Mouse (Mus musculus): ENCODE measurements around the gene A730071L15Rik. TPM values are rescaled to one million over a fixed set of nuclear protein-coding genes. Genes with fewer than 3 reads are reported as not detected.

The A730071L15Rik gene
- polyA plus RNA-seq, 1 experiment from 2014 or later: 0.31 TPM

DNA sequence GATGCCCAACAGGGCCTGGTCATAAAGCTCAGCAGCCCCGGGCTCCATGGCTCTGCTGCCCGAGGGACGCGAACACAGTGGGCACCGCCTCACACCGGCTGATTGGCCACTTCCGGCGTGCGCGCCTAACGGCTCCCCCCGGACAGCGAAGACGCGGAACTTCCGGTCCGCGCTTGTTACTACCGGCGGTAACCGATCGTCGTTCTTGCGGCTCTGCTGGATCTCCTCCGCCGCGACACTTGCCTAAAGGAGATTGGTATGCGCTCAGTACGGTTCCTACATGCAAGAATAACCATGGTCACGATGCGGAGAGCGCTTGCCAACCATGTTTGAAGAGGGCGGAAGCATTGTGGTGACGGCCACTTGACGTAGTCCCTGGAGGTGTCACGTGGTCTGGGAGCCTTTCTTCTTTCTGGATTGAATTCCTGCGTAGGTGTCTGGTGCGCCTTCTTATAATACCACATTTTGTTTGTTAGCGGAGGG, 299 bp downstream of the A730071L15Rik start, which contains the start of gene Nudcd3:
Gene Nudcd3, minus strand, starts transcription at position 329 of the 483 bp plus-strand sequence.
- ATAC-seq (ENCODE audit: low FRiP score) (peak; percentile 97), DNase-seq (ENCODE audit: low spot score) (peak; percentile 91)
- Histone ChIP-seq H3K4me1 (replicated peaks; ENCODE audit: control insufficient read depth, insufficient read depth, low read length) (peaks cover 16% of the 10 kb centered on the region), H3K27me3 (ENCODE audit: control insufficient read depth, insufficient read depth, low read length) (no peaks in the 10 kb centered on the region), H3K4me3 (replicated peaks; ENCODE audit: low read length) (peak within 1 kb of the TSS; percentile 100), H3K36me3 (replicated peaks; ENCODE audit: control insufficient read depth, insufficient read depth) (0 out of 2 replicates have a peak, but pooled peaks cover 3% of the 10 kb centered on the region), H3K9me3 (ENCODE audit: control insufficient read depth, low read length) (no peaks in the 10 kb centered on the region), H3K9ac (peak within 1 kb of the TSS; percentile 98), H3K27ac (peak within 1 kb of the TSS; percentile 97), H3K4me2 (replicated peaks) (peak within 1 kb of the TSS; percentile 96)
- under 1% methylated on average over 39 of the region's 39 CpGs for WGBS

DNA sequence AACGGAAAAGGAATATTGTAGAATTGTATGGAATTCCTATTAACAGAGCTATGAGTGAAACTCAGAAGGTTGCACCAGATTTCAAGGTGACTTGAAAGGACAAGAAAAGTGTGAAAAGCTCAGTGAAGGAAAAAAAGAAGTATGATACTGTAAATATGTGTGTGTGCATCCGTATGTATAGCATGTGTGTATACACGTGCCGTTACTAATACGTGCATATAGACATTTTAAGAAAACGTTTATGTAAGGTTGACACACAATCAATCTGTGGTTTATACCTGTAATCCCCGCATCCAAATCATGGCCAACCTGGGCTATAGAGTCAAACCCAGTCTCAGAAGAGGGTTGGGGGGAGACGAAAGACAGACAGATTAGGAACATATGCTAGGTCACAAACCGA, 741 bp downstream of the A730071L15Rik start:
- H3K27ac ChIP-seq: peak overlapping the region; percentile 97
- H3K4me1 ChIP-seq (replicated peaks; ENCODE audit: control insufficient read depth, insufficient read depth, low read length): peaks cover 16% of the 10 kb centered on the region
- H3K4me2 ChIP-seq (replicated peaks): peak overlapping the region; percentile 96
- no peaks in the 10 kb centered on the region for H3K27me3 ChIP-seq (ENCODE audit: control insufficient read depth, insufficient read depth, low read length)
- H3K9me3 ChIP-seq (ENCODE audit: control insufficient read depth, low read length): no peaks in the 10 kb centered on the region
- peak overlapping the region; percentile 100 for H3K4me3 ChIP-seq (replicated peaks; ENCODE audit: low read length)
- ATAC-seq (ENCODE audit: low FRiP score) (peak; percentile 3; the same call in 1 of the 2 replicates), DNase-seq (ENCODE audit: low spot score) (no peak)
- peak overlapping the region; percentile 98 for H3K9ac ChIP-seq
- H3K36me3 ChIP-seq (replicated peaks; ENCODE audit: control insufficient read depth, insufficient read depth): 0 out of 2 replicates have a peak, but pooled peaks cover 3% of the 10 kb centered on the region
- WGBS: 25% methylated on average over 9 of the region's 9 CpGs

DNA sequence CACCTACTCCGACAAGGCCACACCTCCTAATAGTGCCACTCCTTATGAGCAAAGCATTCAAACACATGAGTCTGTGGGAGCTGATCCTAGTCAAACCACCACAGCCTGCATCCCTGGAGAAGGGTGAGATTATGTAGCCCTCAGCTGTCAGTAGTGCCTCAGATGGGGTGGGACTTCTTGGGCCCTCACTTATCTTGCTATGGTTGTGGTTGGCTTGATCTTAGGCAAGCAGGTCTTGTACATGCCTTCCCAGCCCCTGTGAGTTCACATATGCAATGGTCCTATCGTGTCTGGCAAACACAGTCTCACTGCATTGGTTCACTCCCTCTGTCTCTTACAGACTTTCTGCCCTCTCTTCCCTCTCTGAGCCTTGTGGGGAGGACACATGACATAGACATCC, 7.3 kb downstream of the A730071L15Rik start:
- Histone ChIP-seq H3K4me3 (replicated peaks; ENCODE audit: low read length) (no peak overlapping the region), H3K36me3 (replicated peaks; ENCODE audit: control insufficient read depth, insufficient read depth) (no peaks in the 10 kb centered on the region), H3K4me1 (replicated peaks; ENCODE audit: control insufficient read depth, insufficient read depth, low read length) (no peaks in the 10 kb centered on the region), H3K4me2 (replicated peaks) (no peak overlapping the region), H3K9me3 (ENCODE audit: control insufficient read depth, low read length) (no peaks in the 10 kb centered on the region), H3K9ac (no peak overlapping the region), H3K27ac (no peak overlapping the region), H3K27me3 (ENCODE audit: control insufficient read depth, insufficient read depth, low read length) (no peaks in the 10 kb centered on the region)
- DNase-seq (ENCODE audit: low spot score): no peak
- 83% methylated on average over 2 of the region's 2 CpGs for WGBS
- no peak for ATAC-seq (ENCODE audit: low FRiP score)

DNA sequence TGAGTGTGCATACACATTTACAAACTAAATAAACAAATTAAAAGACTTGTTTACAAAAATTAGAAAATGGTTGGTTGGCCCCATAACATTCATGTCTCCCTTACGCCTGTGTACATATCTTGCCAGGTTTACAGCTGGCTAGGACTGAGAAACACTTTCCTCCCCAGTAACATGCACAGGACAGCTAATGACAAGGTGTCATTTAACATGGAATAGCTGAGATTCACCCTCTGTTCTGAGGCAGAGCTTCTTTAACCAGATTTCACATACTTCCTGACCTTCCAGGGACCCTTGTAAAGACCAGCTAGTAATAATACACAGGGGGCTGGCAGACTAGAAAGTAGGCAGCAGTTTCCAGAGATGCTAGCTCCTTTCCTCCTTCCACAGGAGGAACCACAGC, 8.3 kb downstream of the A730071L15Rik start:
- Histone ChIP-seq H3K9ac (no peak overlapping the region), H3K4me1 (replicated peaks; ENCODE audit: control insufficient read depth, insufficient read depth, low read length) (no peaks in the 10 kb centered on the region), H3K4me2 (replicated peaks) (no peak overlapping the region), H3K9me3 (ENCODE audit: control insufficient read depth, low read length) (no peaks in the 10 kb centered on the region), H3K27ac (no peak overlapping the region), H3K4me3 (replicated peaks; ENCODE audit: low read length) (no peak overlapping the region), H3K27me3 (ENCODE audit: control insufficient read depth, insufficient read depth, low read length) (no peaks in the 10 kb centered on the region), H3K36me3 (replicated peaks; ENCODE audit: control insufficient read depth, insufficient read depth) (no peaks in the 10 kb centered on the region)
- DNase-seq (ENCODE audit: low spot score) (no peak), ATAC-seq (ENCODE audit: low FRiP score) (no peak)
- 93% methylated on average over 1 of the region's 1 CpGs for WGBS

DNA sequence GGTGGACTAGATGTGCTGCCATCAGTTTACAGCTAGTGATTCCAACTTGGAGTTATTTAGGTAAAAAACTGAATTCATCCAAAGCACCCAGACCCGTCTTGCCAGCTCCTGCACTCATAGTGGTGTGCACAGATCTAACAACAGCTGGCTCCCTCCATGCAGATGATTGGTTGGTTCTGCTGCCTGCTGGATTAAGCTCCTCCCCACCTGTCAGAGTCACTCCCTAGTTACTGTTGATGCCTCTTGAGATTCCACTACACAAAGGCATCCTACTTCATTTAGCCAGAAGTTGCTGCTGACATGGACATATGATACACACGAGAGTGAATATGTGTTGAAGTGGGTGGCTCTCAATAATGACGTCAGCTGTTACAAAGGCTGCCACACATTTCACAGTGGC, 17.0 kb downstream of the A730071L15Rik start:
- Histone ChIP-seq H3K27me3 (ENCODE audit: control insufficient read depth, insufficient read depth, low read length) (no peaks in the 10 kb centered on the region), H3K4me1 (replicated peaks; ENCODE audit: control insufficient read depth, insufficient read depth, low read length) (no peaks in the 10 kb centered on the region), H3K9me3 (ENCODE audit: control insufficient read depth, low read length) (no peaks in the 10 kb centered on the region), H3K27ac (no peak overlapping the region), H3K36me3 (replicated peaks; ENCODE audit: control insufficient read depth, insufficient read depth) (no peaks in the 10 kb centered on the region), H3K9ac (no peak overlapping the region), H3K4me3 (replicated peaks; ENCODE audit: low read length) (no peak overlapping the region), H3K4me2 (replicated peaks) (no peak overlapping the region)
- DNase-seq (ENCODE audit: low spot score): no peak
- ATAC-seq (ENCODE audit: low FRiP score): no peak
- WGBS: 57% methylated on average over 3 of the region's 3 CpGs

DNA sequence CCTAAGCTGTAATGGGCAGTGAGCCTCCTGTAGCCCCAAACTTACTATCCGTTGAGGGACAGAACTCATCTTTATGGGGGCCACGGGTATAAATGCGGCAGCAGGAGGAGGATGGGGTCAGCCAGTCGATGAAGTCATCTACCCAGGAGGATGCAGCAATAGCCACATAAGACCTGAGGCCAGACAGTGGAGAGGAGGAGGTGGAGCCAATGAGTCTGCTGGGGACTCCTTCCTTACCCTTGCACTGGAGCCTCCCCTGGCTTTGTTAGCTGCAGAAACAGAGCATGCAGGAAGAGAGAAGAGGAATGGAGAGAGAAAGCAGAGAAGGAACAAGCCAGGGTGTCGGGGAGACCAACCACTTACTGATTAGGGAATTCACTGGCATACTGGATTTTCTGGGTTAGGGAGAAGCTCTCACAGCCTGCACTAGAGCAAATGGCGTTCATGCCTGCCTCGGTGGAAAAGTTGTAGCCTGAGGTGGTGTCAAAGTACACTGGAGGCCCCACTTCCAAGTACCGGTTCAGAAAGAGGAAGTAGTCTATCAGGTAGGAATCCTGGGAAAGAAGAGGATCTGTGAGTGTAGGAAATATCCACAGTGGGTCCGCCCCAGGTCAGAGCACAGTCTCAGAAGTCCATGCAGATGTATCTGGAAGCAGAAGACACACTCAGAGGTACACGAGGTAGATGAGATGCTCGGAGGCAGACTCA, 18.5 kb downstream of the A730071L15Rik start:
- Histone ChIP-seq H3K9ac (no peak overlapping the region), H3K27me3 (ENCODE audit: control insufficient read depth, insufficient read depth, low read length) (no peaks in the 10 kb centered on the region), H3K4me1 (replicated peaks; ENCODE audit: control insufficient read depth, insufficient read depth, low read length) (no peaks in the 10 kb centered on the region), H3K4me2 (replicated peaks) (no peak overlapping the region), H3K36me3 (replicated peaks; ENCODE audit: control insufficient read depth, insufficient read depth) (no peaks in the 10 kb centered on the region), H3K4me3 (replicated peaks; ENCODE audit: low read length) (no peak overlapping the region), H3K9me3 (ENCODE audit: control insufficient read depth, low read length) (no peaks in the 10 kb centered on the region), H3K27ac (no peak overlapping the region)
- ATAC-seq (ENCODE audit: low FRiP score) (no peak), DNase-seq (ENCODE audit: low spot score) (no peak)
- WGBS: 89% methylated on average over 11 of the region's 11 CpGs

DNA sequence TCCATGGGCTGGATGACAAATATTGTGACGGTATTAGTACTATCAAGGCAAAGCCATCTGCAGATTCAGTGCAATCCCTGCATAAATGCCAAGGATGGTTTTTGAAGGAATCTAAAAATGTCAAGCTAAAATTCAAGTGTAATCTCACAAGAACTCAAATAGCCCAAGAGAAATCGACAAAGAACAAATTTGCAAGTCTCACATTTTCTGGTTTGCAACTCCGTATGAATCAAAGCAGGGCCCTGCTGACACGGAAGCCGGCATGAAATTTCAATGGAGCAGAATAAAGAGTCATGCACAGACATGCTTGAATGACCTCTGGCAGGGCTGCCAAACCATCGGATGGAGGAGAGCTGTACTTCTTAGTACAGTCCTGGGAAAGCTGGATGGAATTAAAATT, 20.1 kb downstream of the A730071L15Rik start:
- 71% methylated on average over 6 of the region's 6 CpGs for WGBS
- no peak for DNase-seq (ENCODE audit: low spot score)
- no peak overlapping the region for H3K27ac ChIP-seq
- no peak overlapping the region for H3K4me2 ChIP-seq (replicated peaks)
- no peaks in the 10 kb centered on the region for H3K36me3 ChIP-seq (replicated peaks; ENCODE audit: control insufficient read depth, insufficient read depth)
- H3K9ac ChIP-seq: no peak overlapping the region
- H3K4me3 ChIP-seq (replicated peaks; ENCODE audit: low read length): no peak overlapping the region
- ATAC-seq (ENCODE audit: low FRiP score): no peak
- H3K9me3 ChIP-seq (ENCODE audit: control insufficient read depth, low read length): no peaks in the 10 kb centered on the region
- no peaks in the 10 kb centered on the region for H3K4me1 ChIP-seq (replicated peaks; ENCODE audit: control insufficient read depth, insufficient read depth, low read length)
- H3K27me3 ChIP-seq (ENCODE audit: control insufficient read depth, insufficient read depth, low read length): no peaks in the 10 kb centered on the region

DNA sequence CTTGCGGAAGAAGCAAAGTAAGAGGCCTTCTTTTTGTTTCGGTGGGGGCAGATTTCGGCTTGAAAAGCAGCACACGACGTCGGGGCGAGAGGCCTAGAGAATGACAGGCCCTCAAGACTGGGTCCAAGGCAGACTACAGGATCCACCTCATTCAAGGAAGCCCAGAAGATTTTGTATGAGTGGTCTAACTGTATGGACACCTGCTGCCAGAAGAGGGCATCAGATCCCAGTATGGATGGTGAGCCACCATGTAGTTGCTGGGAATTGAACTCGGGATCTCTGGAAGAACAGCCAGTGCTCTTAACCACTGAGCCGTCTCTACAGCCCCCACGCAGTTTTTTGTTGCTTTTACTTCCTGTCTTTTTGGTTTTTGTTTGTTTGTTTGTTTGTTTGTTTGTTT, 22.4 kb downstream of the A730071L15Rik start:
- no peak for ATAC-seq (ENCODE audit: low FRiP score)
- no peaks in the 10 kb centered on the region for H3K36me3 ChIP-seq (replicated peaks; ENCODE audit: control insufficient read depth, insufficient read depth)
- H3K4me1 ChIP-seq (replicated peaks; ENCODE audit: control insufficient read depth, insufficient read depth, low read length): no peaks in the 10 kb centered on the region
- H3K27ac ChIP-seq: no peak overlapping the region
- 94% methylated on average over 10 of the region's 10 CpGs for WGBS
- DNase-seq (ENCODE audit: low spot score): no peak
- H3K4me2 ChIP-seq (replicated peaks): no peak overlapping the region
- no peaks in the 10 kb centered on the region for H3K9me3 ChIP-seq (ENCODE audit: control insufficient read depth, low read length)
- no peak overlapping the region for H3K4me3 ChIP-seq (replicated peaks; ENCODE audit: low read length)
- H3K9ac ChIP-seq: no peak overlapping the region
- no peaks in the 10 kb centered on the region for H3K27me3 ChIP-seq (ENCODE audit: control insufficient read depth, insufficient read depth, low read length)

DNA sequence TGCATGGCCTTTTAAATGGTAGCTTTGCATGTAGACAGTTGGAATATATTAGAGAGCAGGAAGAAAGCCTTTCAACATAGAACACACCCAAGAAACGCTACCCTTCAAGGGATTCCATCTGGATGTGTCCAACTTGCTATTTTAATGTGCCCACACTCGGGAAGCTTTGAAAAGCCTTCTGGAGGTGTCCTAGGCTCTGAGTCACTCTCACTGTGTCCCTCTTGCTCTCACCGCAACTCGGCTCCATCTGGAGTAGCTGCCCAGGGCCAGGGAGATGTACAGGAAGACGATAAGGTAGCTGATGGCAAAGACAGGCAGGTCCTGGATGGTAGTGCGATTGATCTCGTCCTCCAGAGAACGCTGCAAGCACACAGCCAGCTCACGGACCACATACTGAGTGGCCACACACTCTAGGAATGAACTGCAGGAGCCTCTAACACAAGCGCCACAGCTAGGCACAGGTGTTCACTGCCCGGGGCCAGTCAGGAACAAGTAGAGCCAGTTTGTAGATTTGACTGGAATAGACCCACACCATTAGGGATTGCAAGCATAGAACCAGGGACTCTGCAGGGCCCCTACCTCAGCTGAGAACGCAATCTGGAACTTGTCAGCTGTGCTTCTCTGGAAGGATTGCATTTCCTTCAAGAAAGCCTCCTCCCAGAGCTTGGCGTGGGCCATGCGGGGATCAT, 24.9 kb downstream of the A730071L15Rik start:
- H3K4me3 ChIP-seq (replicated peaks; ENCODE audit: low read length): no peak overlapping the region
- H3K4me2 ChIP-seq (replicated peaks): no peak overlapping the region
- no peaks in the 10 kb centered on the region for H3K9me3 ChIP-seq (ENCODE audit: control insufficient read depth, low read length)
- H3K9ac ChIP-seq: no peak overlapping the region
- ATAC-seq (ENCODE audit: low FRiP score) (no peak), DNase-seq (ENCODE audit: low spot score) (no peak)
- no peaks in the 10 kb centered on the region for H3K36me3 ChIP-seq (replicated peaks; ENCODE audit: control insufficient read depth, insufficient read depth)
- H3K4me1 ChIP-seq (replicated peaks; ENCODE audit: control insufficient read depth, insufficient read depth, low read length): no peaks in the 10 kb centered on the region
- 86% methylated on average over 14 of the region's 14 CpGs for WGBS
- H3K27me3 ChIP-seq (ENCODE audit: control insufficient read depth, insufficient read depth, low read length): no peaks in the 10 kb centered on the region
- no peak overlapping the region for H3K27ac ChIP-seq
